Mouse (Mus musculus) urinary bladder, postnatal 25 days (tissue): Measurements from ENCODE around the gene Efhd1.

Experiments used
- DNase-seq: peaks from one replicate; pipeline ENCODE4 v3.0.0; 2022; ENCODE audit warnings: low spot score

The Efhd1 gene

GRCm38 (mm10) chr1:87309621-87310020, 45.5 kb downstream of the Efhd1 start:
- no peak for DNase-seq

DNA sequence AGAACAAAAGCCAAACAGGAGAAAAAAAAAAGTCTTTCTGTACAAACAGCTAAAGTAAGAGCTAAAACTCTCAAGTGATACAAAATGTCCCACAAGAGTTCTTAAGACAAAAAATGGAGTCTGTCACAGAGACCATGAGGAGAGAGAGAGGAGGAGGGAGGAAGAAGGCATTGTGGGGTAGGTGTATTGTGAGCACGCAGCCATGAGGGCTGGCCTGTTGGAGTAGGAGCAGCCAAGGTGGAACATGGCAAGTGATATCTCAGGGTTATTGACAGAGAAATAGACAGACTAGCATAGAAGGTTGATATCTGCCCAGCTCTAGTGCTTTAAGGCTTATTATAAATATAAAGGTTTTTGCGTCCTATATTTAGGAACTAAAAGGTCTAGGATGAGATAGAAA, 48.5 kb downstream of the Efhd1 start:
- DNase-seq, result no peak

- no peak for DNase-seq
Measured at GRCm38 (mm10) chr1:87313116-87313515, 49.0 kb downstream of the Efhd1 start.

GRCm38 (mm10) chr1:87313843-87314570, 49.8 kb downstream of the Efhd1 start:
- no peak for DNase-seq

DNA sequence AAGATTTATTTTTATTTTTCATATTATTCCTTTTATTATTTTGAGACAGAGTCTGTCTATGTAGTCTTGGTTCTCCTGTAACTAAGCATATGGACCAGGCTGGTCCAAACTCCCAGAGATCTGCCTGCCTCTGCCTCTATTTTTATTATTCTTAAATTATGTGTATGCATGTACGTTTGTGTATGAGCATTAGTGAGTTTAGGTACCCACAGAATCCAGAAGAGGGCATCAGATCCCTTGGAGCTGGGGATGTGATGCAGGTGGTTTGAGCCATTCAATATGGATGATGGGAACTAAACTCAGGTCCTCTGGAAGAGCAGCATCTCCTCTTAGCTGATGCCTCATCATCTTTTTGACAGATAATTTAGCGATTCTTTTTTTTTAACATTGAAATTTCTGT, 51.3 kb downstream of the Efhd1 start:
- DNase-seq, result no peak

- no peak for DNase-seq
Measured at GRCm38 (mm10) chr1:87315894-87316293, 51.7 kb downstream of the Efhd1 start.

- no peak for DNase-seq
Measured at GRCm38 (mm10) chr1:87316672-87317071, 52.5 kb downstream of the Efhd1 start.

GRCm38 (mm10) chr1:87321071-87321470, 56.9 kb downstream of the Efhd1 start:
- no peak for DNase-seq

DNA sequence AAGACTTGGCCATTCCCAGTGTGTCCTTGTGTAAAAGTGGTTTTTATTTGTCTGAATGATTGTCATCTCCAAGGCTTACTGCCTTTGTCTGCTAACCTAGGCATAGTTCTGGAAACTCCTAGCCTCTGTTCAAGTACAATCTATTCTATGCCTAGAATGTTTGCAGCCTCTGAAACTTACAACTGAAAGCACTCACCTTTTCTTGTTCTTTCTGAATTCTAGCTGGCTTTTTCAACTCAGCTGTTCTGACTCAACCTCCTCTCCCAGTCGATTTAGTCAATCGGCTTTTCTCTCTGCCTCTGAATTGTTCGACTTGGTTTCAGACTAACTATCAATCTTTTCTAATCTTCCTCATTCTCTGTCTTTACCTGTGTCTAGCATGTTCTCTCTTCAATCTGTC, 58.6 kb downstream of the Efhd1 start:
- DNase-seq, result no peak

DNA sequence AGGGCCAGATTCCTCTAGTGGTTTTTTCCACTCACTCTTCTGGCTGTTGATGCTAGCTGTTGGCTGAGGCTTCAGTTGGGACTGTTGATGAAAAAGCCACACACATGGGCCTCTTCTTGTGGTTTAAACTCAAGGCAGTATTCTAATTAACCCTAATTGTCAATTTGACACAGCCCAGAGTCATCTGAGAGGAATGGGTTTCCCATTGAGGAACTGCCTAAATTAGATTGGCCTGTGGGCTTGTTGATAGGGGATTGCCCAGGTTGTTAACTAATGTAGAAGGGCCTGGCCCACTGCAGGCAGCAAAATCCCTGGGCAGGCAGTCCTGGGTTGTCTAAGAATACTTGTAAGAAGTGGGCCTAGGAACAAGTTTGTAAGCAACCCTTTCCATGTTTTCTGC, 60.5 kb downstream of the Efhd1 start:
- DNase-seq, result no peak

- peak; percentile 96 for DNase-seq
Measured at GRCm38 (mm10) chr1:87326742-87327163, 62.6 kb downstream of the Efhd1 start, which contains the start of gene Gigyf2. TSS of gene Gigyf2 (plus strand) at chr1:87326998.

GRCm38 (mm10) chr1:87327165-87327861, 63.1 kb downstream of the Efhd1 start:
- peak; percentile 52 for DNase-seq

DNA sequence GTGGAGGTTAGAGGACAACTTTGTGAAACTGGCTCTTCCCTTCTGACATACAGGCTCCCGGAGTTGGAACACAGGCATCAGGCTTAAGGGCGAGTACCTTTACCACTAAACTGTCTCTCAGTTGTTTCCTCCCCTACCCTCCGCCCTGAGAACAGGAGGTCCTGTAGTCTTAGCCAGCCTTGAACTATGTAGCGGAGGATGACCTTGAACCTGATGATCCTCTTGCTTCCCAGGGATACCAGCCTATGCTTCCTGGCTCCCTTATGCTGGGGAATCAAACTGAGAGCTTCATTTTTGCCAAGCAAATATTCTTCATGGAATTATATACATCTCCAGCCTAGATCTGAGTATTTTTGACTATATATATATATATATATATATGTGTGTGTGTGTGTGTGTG, 67.6 kb downstream of the Efhd1 start:
- DNase-seq, result no peak

GRCm38 (mm10) chr1:87350576-87350975, 86.4 kb downstream of the Efhd1 start:
- DNase-seq, result no peak

- DNase-seq, result no peak
Measured at GRCm38 (mm10) chr1:87360276-87360675, 96.1 kb downstream of the Efhd1 start.
